Mouse (Mus musculus) hindbrain, embryonic 13.5 days (tissue): ENCODE data around the gene R3hcc1l. TPM values are rescaled to one million over a fixed set of nuclear protein-coding genes. Genes with fewer than 3 reads are reported as not detected.

Experiments used
- ATAC-seq: fragments of 200-750 bp; cut with Nextera tagmentation; 2 replicates; pipeline ENCODE4 v1.8.0; 2017; ENCODE audit warnings: moderate TSS enrichment; ENCODE audit not compliant: low FRiP score
- H3K27ac ChIP-seq: fragments of 300-500 bp; sonication (generic); 2 replicates; pipeline ENCODE4 v1.5.1; 2015; ENCODE audit warnings: inconsistent platforms, mild to moderate bottlenecking, moderate library complexity
- H3K27me3 ChIP-seq: fragments of 300-500 bp; sonication (generic); 2 replicates; pipeline ENCODE4 v1.6.1; 2015; ENCODE audit warnings: mild to moderate bottlenecking, inconsistent platforms
- H3K36me3 ChIP-seq: fragments of 300-500 bp; sonication (generic); 2 replicates; pipeline ENCODE4 v1.6.1; 2015; ENCODE audit warnings: mild to moderate bottlenecking, inconsistent platforms
- H3K4me1 ChIP-seq: fragments of 300-500 bp; sonication (generic); replicated peaks from 2 replicates; pipeline ENCODE4 v1.6.1; 2015; ENCODE audit warnings: inconsistent platforms
- H3K4me2 ChIP-seq: fragments of 300-500 bp; sonication (generic); 2 replicates; pipeline ENCODE4 v1.6.1; 2015; ENCODE audit warnings: inconsistent platforms, mild to moderate bottlenecking, moderate library complexity
- H3K4me3 ChIP-seq: fragments of 300-500 bp; sonication (generic); 2 replicates; pipeline ENCODE4 v1.5.1; 2015; ENCODE audit warnings: mild to moderate bottlenecking, inconsistent platforms
- H3K9ac ChIP-seq: fragments of 300-500 bp; sonication (generic); 2 replicates; pipeline ENCODE4 v1.6.1; 2015; ENCODE audit warnings: mild to moderate bottlenecking, inconsistent platforms
- H3K9me3 ChIP-seq: fragments of 300-500 bp; sonication (generic); 2 replicates; pipeline ENCODE4 v1.6.1; 2016; ENCODE audit warnings: inconsistent platforms
- WGBS: fragments of 180-500 bp; shearing (Covaris S2); methylation state at CpG from one replicate; pipeline ENCODE4 v1.1.7; 2015; 5-methylcytosine and 5-hydroxymethylcytosine counted together
- polyA plus RNA-seq: library from polyadenylated mRNA; unstranded; fragments of >200 nt; fragmentation: Nextera tagmentation; extraction: Ambion mirVana; gene quantifications from 2 replicates; pipeline ENCODE4 v1.2.1, GENCODE M21; 2015

The R3hcc1l gene
- 15.8 and 18.1 TPM in 2 replicates for polyA plus RNA-seq

- WGBS = under 1% methylated on average over 59 of the region's 59 CpGs
- H3K4me1 ChIP-seq = peaks cover 15% of the 10 kb centered on the region
- peak; percentile 95 for ATAC-seq
- H3K9ac ChIP-seq = peak within 1 kb of the TSS; percentile 84
- H3K9me3 ChIP-seq = no peaks in the 10 kb centered on the region
- H3K27me3 ChIP-seq = no peaks in the 10 kb centered on the region
- peak within 1 kb of the TSS; percentile 78 for H3K4me2 ChIP-seq
- H3K27ac ChIP-seq = peak within 1 kb of the TSS; percentile 81
- no peaks in the 10 kb centered on the region for H3K36me3 ChIP-seq
- peak within 1 kb of the TSS; percentile 90 for H3K4me3 ChIP-seq
Observed at GRCm38 (mm10) chr19:42518620-42519310, at the start of gene R3hcc1l. Gene R3hcc1l (plus strand): TSS chr19:42518759.

- H3K4me1 ChIP-seq = peaks cover 7% of the 10 kb centered on the region; the same call in 1 of the 2 replicates
- WGBS = 30% methylated on average over 4 of the region's 4 CpGs
- H3K27ac ChIP-seq = 0 out of 2 replicates have a peak overlapping the region, but pooled peaks have one; percentile 35
- ATAC-seq = no peak
- no peaks in the 10 kb centered on the region for H3K36me3 ChIP-seq
- H3K4me2 ChIP-seq = no peak overlapping the region
- no peaks in the 10 kb centered on the region for H3K27me3 ChIP-seq
- H3K4me3 ChIP-seq = no peak overlapping the region
- H3K9ac ChIP-seq = no peak overlapping the region
- no peaks in the 10 kb centered on the region for H3K9me3 ChIP-seq
Observed at GRCm38 (mm10) chr19:42471571-42471970, 47.0 kb upstream of the R3hcc1l start.

DNA sequence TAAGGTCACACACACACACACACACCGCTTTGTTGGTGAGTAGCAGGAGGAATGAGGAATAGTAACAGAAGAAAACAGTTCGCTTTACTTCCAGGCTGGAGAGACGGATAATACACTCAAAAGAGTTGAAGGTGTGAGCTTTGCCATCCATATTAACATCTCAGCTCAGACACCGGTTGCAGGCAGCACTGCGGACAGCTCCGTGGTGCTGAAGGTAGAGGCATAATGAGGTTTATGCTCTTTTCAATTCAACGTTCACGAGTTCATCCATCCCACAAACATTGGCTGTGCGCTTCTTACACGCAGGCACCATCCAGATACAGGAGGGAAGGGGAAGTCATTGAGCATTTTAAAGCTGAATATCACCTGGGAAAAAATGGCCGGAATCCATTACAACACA, 45.7 kb upstream of the R3hcc1l start:
- no peaks in the 10 kb centered on the region for H3K9me3 ChIP-seq
- H3K27me3 ChIP-seq = no peaks in the 10 kb centered on the region
- H3K4me3 ChIP-seq = no peak overlapping the region
- H3K9ac ChIP-seq = no peak overlapping the region
- 40% methylated on average over 11 of the region's 11 CpGs for WGBS
- H3K27ac ChIP-seq = no peak overlapping the region
- no peaks in the 10 kb centered on the region for H3K36me3 ChIP-seq
- H3K4me1 ChIP-seq = peaks cover 9% of the 10 kb centered on the region; the same call in 1 of the 2 replicates
- ATAC-seq = no peak
- no peak overlapping the region for H3K4me2 ChIP-seq

DNA sequence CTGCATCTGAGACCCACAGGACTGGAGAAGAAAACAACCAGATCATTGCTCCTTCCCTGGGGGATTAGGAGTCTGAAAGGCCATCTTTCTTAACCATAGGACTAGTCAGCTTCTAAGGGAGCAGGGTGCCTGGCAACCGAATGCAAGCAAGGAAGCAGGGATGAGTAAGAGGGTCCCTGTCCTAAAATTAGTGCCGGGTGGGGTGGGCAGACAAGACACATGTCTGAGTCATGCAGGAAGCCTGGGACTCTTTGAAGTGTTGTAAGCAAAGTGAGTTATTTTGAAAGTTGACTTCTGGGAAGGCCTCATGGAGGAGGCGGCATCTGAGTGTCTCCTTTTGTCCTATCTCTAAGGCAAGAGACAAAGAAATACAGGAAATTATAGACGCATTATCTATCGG, 40.8 kb upstream of the R3hcc1l start:
- 80% methylated on average over 5 of the region's 5 CpGs for WGBS
- no peak overlapping the region for H3K4me3 ChIP-seq
- H3K27ac ChIP-seq = no peak overlapping the region
- no peak for ATAC-seq
- H3K27me3 ChIP-seq = no peaks in the 10 kb centered on the region
- no peak overlapping the region for H3K4me2 ChIP-seq
- H3K4me1 ChIP-seq = peaks cover 10% of the 10 kb centered on the region
- H3K9me3 ChIP-seq = no peaks in the 10 kb centered on the region
- no peak overlapping the region for H3K9ac ChIP-seq
- H3K36me3 ChIP-seq = no peaks in the 10 kb centered on the region

DNA sequence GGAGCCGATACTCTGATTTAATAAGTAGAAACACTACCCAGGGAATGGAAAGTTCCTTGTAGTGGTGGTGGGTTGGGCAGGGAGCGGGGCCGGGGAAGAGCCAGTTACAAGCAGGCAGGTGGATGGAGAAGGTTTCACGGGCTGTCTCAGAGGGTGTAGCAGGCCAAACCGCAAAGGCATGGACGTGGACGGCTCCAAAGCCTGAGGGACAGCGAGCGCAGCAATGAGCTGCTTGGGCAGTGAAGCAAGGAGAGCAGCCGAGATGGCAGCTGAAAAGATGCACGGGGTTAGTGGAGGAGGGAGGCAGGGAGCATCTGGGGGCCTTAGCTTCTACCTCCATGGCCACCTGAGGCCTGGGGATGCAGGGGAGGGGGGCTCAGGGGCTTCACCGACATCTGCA, 40.3 kb upstream of the R3hcc1l start:
- no peaks in the 10 kb centered on the region for H3K9me3 ChIP-seq
- H3K9ac ChIP-seq = peak overlapping the region; percentile 49
- H3K27ac ChIP-seq = no peak overlapping the region; the same call in 1 of the 2 replicates
- ATAC-seq = 0 out of 2 replicates have a peak, but pooled peaks have one; percentile 39
- no peak overlapping the region for H3K4me3 ChIP-seq
- 41% methylated on average over 12 of the region's 12 CpGs for WGBS
- H3K4me2 ChIP-seq = no peak overlapping the region
- H3K27me3 ChIP-seq = no peaks in the 10 kb centered on the region
- peaks cover 10% of the 10 kb centered on the region for H3K4me1 ChIP-seq
- H3K36me3 ChIP-seq = no peaks in the 10 kb centered on the region

DNA sequence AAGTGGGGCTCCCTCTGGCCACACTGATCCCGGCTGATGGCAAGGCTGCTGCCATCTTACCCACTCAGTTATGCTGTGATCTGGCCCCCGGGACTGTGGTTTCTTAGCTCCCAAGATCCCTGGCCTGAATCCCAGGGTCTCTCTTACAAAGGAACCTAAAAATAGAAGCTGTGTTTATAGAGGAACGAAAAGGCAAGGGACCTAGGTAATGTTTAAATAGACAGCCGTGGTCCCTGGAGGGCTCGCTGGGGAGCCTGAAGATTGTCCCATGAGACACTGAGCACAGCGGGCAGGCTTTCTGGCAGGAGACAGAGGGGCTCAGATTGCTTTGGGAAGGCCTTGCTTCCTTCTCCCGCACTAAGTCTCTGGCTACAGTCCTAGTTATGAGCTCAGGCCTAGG, 33.1 kb upstream of the R3hcc1l start:
- no peak overlapping the region for H3K4me2 ChIP-seq
- H3K4me1 ChIP-seq = no peaks in the 10 kb centered on the region; the same call in 1 of the 2 replicates
- H3K9me3 ChIP-seq = no peaks in the 10 kb centered on the region
- no peak overlapping the region for H3K27ac ChIP-seq
- H3K27me3 ChIP-seq = no peaks in the 10 kb centered on the region
- no peak overlapping the region for H3K9ac ChIP-seq
- ATAC-seq = no peak
- 58% methylated on average over 7 of the region's 7 CpGs for WGBS
- H3K36me3 ChIP-seq = no peaks in the 10 kb centered on the region
- no peak overlapping the region for H3K4me3 ChIP-seq

DNA sequence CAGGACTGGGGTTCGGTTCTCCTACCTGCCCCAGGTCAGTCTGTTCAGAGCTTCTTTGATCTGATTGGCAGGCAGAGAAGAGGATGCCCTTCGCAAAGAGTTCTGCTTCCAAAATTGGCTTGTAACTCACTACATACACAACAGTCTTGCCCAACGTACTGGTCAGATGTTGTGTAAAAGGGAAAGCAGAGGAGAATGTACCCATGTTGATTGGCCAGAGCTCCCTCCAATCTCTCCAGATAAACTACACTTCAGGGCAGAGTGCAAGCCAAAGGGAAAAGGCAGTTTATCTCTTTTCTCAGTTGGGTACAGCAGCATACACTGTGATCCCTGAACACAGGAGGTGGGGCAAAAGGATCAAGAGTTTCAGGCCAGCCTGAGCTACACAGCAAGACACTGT, 31.3 kb upstream of the R3hcc1l start:
- H3K4me3 ChIP-seq = no peak overlapping the region
- no peak for ATAC-seq
- WGBS = 81% methylated on average over 3 of the region's 3 CpGs
- no peaks in the 10 kb centered on the region for H3K27me3 ChIP-seq
- H3K36me3 ChIP-seq = no peaks in the 10 kb centered on the region
- no peak overlapping the region for H3K4me2 ChIP-seq
- no peaks in the 10 kb centered on the region for H3K9me3 ChIP-seq
- H3K9ac ChIP-seq = no peak overlapping the region
- H3K4me1 ChIP-seq = no peaks in the 10 kb centered on the region; the same call in 1 of the 2 replicates
- H3K27ac ChIP-seq = no peak overlapping the region

- 0 out of 2 replicates have a peak, but pooled peaks have one; percentile 46 for ATAC-seq
- Histone ChIP-seq H3K4me1 (peaks cover 11% of the 10 kb centered on the region; the same call in 1 of the 2 replicates), H3K4me2 (no peak overlapping the region), H3K36me3 (no peaks in the 10 kb centered on the region), H3K9ac (0 out of 2 replicates have a peak overlapping the region, but pooled peaks have one; percentile 25), H3K27ac (peak overlapping the region; percentile 35; the same call in 1 of the 2 replicates), H3K9me3 (no peaks in the 10 kb centered on the region), H3K4me3 (no peak overlapping the region), H3K27me3 (no peaks in the 10 kb centered on the region)
- WGBS = 38% methylated on average over 5 of the region's 5 CpGs
Observed at GRCm38 (mm10) chr19:42493257-42493917, 25.2 kb upstream of the R3hcc1l start.

DNA sequence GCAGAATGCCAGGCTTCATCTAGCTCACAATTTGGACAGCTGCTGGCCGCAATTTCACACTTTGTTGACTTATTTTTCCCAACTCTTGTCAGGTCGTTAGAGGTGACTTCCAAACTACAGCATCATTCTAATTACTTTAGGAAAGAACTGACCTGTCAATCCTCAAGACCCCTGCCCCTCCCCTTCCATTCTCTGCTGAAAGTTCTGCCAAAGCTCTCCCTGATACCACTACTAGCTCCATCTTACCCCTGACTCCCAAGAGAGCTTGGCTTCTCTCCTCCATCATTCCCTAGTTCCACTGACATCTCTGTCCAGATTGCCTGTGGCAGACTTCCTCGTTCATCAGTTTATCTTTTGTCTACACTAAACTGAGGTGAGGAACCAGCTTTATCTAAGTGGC, 14.4 kb upstream of the R3hcc1l start:
- no peak overlapping the region for H3K4me2 ChIP-seq
- no peaks in the 10 kb centered on the region for H3K27me3 ChIP-seq
- 74% methylated on average over 3 of the region's 3 CpGs for WGBS
- no peak overlapping the region for H3K9ac ChIP-seq
- no peak for ATAC-seq
- no peaks in the 10 kb centered on the region for H3K9me3 ChIP-seq
- no peaks in the 10 kb centered on the region for H3K36me3 ChIP-seq
- no peak overlapping the region for H3K27ac ChIP-seq
- H3K4me1 ChIP-seq = no peaks in the 10 kb centered on the region
- H3K4me3 ChIP-seq = no peak overlapping the region

GRCm38 (mm10) chr19:42509625-42510024, 8.9 kb upstream of the R3hcc1l start:
- WGBS = 89% methylated on average over 9 of the region's 9 CpGs
- H3K4me3 ChIP-seq = no peak overlapping the region
- H3K4me2 ChIP-seq = no peak overlapping the region
- H3K9me3 ChIP-seq = no peaks in the 10 kb centered on the region
- H3K27ac ChIP-seq = no peak overlapping the region
- H3K27me3 ChIP-seq = no peaks in the 10 kb centered on the region
- no peak overlapping the region for H3K9ac ChIP-seq
- no peaks in the 10 kb centered on the region for H3K36me3 ChIP-seq
- H3K4me1 ChIP-seq = no peaks in the 10 kb centered on the region
- no peak for ATAC-seq

DNA sequence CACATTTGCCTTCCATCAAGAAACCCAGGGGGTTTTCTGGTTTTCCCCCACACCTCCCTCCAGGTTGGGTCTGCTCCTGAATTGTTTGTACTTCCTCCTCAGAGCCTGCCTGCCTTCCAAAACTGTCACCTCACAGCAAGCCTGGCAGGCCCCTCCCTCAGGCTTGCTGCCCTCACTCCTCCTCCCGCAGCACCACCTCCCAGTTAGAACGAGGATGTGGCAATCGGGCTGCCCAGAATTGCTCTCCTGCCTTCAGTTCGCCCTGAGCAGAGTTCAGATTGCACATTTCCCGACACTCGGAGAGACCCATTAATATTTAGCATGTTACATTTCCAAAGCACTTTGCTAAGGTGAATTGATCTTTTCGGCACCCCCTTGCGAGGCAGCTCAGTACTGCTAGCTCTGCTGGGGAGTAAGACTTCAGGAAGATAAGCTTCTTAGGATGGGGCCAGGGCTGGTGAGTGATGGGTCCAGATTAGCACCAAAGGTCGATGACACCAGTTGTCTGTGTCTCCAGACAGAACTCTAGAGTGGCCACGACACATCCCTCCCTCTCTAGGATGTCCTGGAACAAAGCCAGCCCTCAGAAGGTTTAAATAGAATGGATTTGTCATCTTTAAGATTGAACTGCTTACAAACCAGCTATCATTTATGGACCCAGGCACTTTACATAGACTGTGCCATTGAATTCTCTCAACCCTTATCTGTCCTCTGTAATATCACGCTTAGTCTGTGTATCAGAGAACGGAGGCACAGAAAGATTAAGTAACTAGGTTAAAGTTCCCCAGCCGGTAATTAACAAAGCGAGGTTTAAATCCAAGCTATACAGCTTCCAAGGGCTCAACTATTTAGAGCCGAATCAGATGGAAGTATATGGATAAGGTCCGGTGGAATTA, 8.0 kb upstream of the R3hcc1l start:
- Histone ChIP-seq H3K4me1 (no peaks in the 10 kb centered on the region), H3K4me3 (no peak overlapping the region), H3K36me3 (no peaks in the 10 kb centered on the region), H3K9ac (no peak overlapping the region), H3K27ac (no peak overlapping the region), H3K9me3 (no peaks in the 10 kb centered on the region), H3K27me3 (no peaks in the 10 kb centered on the region), H3K4me2 (no peak overlapping the region)
- ATAC-seq = no peak
- 70% methylated on average over 16 of the region's 16 CpGs for WGBS

GRCm38 (mm10) chr19:42515656-42516055, 2.9 kb upstream of the R3hcc1l start:
- no peaks in the 10 kb centered on the region for H3K27me3 ChIP-seq
- no peaks in the 10 kb centered on the region for H3K36me3 ChIP-seq
- H3K4me1 ChIP-seq = peaks cover 13% of the 10 kb centered on the region
- no peak overlapping the region for H3K9ac ChIP-seq
- H3K4me3 ChIP-seq = no peak overlapping the region
- no peak overlapping the region for H3K4me2 ChIP-seq
- ATAC-seq = no peak
- H3K27ac ChIP-seq = no peak overlapping the region
- 88% methylated on average over 8 of the region's 8 CpGs for WGBS
- no peaks in the 10 kb centered on the region for H3K9me3 ChIP-seq
